Mouse (Mus musculus) frontal cortex, postnatal 14 days (tissue): Measurements from ENCODE around the gene Snx32.

Experiments
- DNase-seq, 2 experiments: peaks; one replicate each; pipeline ENCODE4 v3.0.0; 2022; ENCODE audit warnings: low spot score in 2 of 2

Snx32 gene

DNA sequence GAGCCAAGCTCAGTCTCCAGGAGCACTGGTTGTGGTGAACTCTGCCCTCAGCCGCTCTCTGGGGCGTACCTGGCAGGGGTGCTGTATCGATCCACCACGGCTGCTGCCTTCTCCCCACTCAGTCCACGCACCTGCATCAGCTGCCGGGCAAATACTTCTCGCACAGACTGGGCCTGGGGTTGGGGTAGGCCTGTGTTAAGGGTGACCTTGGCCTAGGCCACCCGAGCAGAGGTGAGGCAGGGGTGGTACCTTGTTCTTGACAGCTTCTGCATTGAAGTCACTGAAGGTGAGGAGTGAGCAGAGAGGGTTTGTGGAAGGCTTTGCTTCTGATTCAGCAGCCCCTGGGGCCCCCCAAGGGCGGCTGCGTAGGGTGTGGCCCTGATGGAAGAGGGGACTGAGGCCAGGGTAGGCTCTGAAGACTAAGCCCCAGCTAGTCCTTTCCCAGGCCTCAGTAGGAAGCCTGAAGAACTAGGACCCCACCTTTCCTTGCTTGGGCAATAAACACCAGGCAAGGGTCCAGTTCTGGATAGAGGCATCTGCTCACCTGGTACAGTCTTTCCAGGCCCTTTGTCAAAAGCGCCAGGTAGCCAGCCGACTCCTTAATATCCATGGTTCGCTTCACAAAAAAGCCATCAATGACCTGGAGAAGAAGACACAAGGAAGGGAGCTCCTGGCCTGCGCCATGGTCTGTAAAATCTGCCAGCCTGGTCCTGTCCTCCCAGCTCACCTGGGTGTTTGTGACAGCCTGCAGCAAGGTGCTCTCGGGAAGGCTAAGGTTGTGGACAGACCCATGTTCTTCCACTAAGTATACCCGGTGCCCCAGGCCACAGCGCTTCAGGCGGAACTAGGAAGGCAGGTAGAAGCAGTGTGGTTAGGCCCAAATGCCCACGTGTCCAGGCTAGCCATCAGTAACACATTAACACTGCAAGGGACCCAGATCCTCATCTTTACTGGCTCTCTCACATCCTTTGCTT, 26.7 kb downstream of the Snx32 start:
- no peak for DNase-seq

DNA sequence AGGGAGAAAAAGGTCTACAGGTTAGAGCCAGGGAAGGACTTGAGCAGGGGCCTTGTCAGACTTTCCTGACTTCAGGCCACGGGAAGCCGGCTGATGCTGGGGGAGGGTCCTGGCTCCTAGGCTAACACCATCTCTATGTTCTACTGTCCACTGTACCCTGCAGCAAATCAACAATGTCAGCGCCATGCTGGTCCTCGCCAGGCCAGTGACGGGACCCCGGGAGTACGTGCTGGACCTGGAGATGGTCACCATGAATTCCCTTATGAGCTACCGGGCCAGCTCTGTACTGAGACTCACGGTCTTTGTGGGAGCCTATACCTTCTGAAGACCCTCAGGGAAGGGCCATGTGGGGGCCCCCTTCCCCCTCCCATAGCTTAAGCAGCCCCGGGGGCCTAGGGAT, 28.9 kb downstream of the Snx32 start:
- DNase-seq = no peak

DNA sequence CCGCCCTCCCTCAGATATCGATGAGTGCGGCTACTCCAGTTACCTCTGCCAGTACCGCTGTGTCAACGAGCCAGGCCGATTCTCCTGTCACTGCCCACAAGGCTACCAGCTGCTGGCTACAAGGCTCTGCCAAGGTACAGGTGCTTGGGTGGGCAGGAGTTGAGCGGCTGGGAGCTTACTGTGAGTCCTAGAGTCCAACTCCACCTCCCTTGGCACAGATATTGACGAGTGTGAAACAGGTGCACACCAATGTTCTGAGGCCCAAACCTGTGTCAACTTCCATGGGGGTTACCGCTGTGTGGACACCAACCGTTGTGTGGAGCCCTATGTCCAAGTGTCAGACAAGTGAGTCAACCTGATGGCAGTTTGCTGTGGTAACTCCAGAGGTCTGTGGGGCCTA, 30.3 kb downstream of the Snx32 start:
- DNase-seq = no peak

GRCm38 (mm10) chr19:5477668-5478300, 32.6 kb downstream of the Snx32 start:
- DNase-seq = no peak

GRCm38 (mm10) chr19:5477004-5477667, 33.2 kb downstream of the Snx32 start:
- DNase-seq = no peak

DNA sequence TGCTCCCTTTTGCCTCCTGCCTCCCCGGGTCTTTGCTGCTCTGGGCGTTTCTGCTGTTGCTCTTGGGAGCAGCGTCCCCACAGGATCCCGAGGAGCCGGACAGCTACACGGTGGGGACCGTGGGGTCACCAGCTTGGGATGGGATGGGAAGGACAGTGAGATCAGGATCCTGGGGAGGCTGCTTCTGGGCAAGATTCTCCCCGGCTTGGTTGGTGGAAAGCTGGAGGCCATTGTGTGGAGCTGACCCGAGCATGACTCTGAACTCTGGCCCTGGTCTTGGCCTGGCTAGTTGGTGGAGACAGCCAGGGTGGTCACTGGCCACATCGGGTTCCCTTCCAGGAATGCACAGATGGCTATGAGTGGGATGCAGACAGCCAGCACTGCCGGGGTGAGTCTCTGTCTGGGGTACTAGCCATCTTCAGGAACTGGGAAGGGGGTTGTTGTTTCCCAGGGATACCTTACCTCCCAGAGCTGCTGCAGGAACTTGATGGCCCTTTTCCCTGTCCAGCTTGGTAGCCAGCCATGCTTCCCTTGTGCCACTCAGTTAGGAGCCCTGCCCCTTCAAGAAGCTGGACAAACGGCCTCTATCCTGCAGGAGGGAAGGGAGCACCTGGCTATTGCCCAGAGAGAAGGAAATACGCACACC, 35.1 kb downstream of the Snx32 start:
- no peak for DNase-seq

- no peak for DNase-seq
Observed at GRCm38 (mm10) chr19:5474281-5475068, 35.9 kb downstream of the Snx32 start.

GRCm38 (mm10) chr19:5473720-5474119, 36.6 kb downstream of the Snx32 start, which contains the start of gene Efemp2:
Gene Efemp2, plus strand, starts transcription at chr19:5473954.
- peak in 1 of 2 experiments; percentile 57 for DNase-seq

DNA sequence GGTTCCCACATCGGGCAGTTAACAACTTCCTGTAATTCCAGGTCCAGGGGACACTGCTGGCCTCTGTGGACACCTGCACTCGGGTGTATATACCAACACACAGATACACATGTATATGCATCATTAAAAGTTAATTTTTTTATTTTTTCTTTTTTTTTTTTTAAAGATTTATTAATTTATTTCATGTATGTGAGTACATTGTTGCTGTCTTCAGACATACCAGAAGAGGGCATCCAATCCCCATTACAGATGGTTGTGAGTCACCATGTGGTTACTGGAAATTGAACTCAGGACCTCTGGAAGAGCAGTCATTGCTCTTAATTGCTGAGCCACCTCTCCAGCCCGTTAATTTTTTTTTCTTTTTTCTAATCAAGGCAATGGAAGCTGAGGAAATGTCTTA, 37.5 kb downstream of the Snx32 start:
- no peak for DNase-seq

DNA sequence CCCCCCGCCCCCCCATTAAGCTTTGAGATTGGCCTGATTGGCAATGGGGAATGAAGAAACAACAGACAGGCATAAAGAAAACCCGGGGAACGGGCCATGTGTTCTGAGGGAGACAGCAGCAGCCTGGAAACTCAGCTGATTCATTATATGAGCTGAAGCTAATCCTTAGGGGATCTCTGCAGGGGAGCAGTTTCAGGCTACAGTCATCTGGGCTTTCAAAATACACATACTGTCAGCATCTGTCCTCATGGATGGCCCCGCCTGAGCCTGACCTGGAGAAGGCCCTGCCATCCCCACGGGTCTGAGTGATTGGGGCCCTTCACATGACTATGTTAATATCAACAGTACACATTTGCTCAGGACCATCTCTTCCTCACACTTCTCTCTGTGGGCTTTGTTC, 38.5 kb downstream of the Snx32 start:
- DNase-seq = no peak

DNA sequence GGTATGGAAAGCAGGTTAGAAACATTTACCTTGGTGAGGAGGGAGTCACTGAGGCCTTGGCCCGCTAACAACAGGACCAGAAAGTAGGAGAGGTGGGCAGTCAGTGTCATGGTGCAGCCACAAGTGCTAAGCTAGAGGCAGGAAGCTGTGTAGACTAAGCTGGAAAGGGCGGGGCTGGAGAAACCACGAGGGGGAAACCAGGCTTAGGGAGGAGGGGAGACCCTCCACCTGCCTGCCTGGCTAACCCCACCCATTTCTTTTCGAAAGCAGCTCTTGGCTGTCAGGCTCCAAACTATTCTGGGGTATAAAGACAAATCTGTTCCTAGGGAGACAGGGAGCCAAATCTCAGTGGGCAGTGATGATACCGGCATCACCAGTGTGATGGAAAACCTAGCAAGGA, 42.0 kb downstream of the Snx32 start, which contains the start of gene Ctsw:
TSS of gene Ctsw (minus strand) at position 134 of the 400 bp plus-strand sequence.
- no peak for DNase-seq

DNA sequence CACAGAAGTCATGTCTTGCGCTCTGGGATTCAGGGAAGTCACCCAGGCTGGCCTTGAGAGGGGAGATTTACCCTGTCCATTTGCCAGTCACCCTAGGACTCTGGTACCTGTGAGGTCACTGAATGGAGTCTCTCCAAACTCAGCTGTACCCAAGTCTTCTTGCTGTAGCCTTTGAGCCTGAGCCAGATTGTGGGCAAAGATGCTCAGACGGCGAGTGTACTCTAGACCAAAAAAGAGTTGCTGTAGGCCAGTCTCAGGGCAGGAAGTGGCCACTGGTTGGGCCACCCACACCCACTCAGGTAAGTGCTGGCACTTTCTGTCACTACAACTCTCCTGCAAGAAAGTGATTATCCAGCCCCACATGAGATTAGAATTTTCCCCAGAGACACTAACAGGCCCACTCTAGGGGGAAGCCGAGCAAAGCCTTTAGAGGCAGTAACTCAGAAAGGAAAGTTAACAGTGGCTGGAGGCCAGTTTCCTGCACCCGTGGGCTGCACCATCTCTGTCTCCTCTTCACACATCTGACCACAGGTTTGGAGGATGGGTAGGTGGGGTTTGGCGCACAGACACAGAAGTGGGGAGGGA, 43.3 kb downstream of the Snx32 start:
- no peak for DNase-seq

GRCm38 (mm10) chr19:5465037-5465436, 45.3 kb downstream of the Snx32 start:
- DNase-seq = no peak

GRCm38 (mm10) chr19:5463791-5464562, 46.4 kb downstream of the Snx32 start:
- no peak for DNase-seq

- DNase-seq = no peak
Observed at GRCm38 (mm10) chr19:5463212-5463611, 47.1 kb downstream of the Snx32 start.

DNA sequence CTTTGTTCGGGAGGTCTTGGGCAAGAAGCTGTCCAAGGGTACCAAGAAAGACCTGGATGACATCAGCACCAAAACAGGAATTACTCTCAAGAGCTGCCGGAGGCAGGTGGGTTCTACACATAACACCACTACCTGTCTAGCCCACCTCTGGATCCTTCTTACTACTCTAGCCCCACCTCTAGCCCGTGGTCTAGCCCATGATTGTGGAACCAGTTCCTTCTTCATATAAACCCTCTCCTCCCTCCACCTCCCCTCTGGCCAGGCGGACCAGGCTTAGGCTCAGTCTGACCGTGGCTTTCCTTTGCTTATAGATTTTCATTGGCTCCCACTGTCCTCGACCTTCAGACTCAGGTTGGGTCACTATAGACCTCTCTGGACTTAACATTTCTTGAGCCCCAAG, 48.9 kb downstream of the Snx32 start:
- DNase-seq = no peak

GRCm38 (mm10) chr19:5460465-5460911, 49.9 kb downstream of the Snx32 start, which contains the start of gene Fibp:
Gene Fibp, plus strand, starts transcription at chr19:5460615.
- DNase-seq = peak; percentile 77 to 83

DNA sequence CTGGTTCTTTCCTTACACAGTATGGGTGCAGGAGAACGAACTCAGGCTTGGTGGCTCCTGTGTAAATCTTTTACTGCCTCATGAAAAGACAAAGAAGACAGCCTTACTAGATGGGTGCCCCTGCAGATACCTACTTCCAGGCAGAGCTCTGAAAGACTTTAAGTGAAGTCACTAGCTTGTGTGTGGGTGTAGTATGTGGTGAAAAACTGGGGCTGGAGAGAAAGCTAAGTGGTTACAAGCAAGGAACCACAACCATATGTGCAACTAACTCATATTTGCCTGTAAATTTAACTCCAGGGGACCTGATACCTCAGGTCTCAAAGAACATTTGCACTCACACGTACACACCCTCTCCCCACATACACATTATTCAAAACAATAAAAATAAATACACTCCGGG, 50.4 kb downstream of the Snx32 start:
- no peak for DNase-seq

DNA sequence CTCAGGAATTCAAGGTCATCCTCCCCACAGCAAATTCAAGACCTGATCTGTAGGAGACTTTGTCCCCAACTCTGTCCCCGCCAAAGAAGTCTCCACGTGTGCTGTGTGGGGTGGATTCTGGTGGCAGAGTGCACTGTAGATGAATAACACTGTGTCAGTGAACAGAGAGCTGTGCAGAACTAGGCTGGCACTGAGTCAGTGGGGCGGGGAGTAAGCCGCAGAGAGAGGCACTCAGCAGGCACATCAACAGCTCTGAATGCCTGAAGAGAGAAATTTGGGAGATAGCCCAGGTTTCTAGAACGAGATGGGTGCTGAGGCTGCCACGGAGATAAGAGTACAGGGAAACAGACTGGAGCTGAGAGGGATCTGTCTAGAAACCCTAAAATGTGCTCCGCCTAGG, 51.3 kb downstream of the Snx32 start:
- DNase-seq = no peak
